Mouse (Mus musculus) midbrain, embryonic 11.5 days (tissue): Measurements from ENCODE around the gene Tmem107. TPM values are rescaled to one million over a fixed set of nuclear protein-coding genes. Genes with fewer than 3 reads are reported as not detected.

Source experiments
- ATAC-seq: fragments of 200-750 bp; cut with Nextera tagmentation; 2 replicates; pipeline ENCODE4 v1.8.0; 2017; ENCODE audit warnings: moderate TSS enrichment, moderate library complexity; ENCODE audit not compliant: low FRiP score
- DNase-seq: peaks from one replicate; pipeline ENCODE4 v3.0.0; 2015; ENCODE audit warnings: low spot score; ENCODE audit errors: missing footprints
- H3K27ac ChIP-seq: fragments of 300-500 bp; sonication (generic); 2 replicates; pipeline ENCODE4 v1.5.1; 2014; ENCODE audit warnings: low read depth, low read length
- H3K27me3 ChIP-seq: fragments of 300-500 bp; sonication (generic); 2 replicates; pipeline ENCODE4 v1.6.1; 2014; ENCODE audit warnings: mild to moderate bottlenecking, low read length, moderate library complexity, mixed read lengths; ENCODE audit not compliant: control insufficient read depth, insufficient read depth
- H3K36me3 ChIP-seq: fragments of 300-500 bp; sonication (generic); 2 replicates; pipeline ENCODE4 v1.6.1; 2014; ENCODE audit warnings: mild to moderate bottlenecking, low read length, moderate library complexity, mixed read lengths; ENCODE audit not compliant: control insufficient read depth, insufficient read depth
- H3K4me1 ChIP-seq: fragments of 300-500 bp; sonication (generic); 2 replicates; pipeline ENCODE4 v1.6.1; 2014; ENCODE audit warnings: low read length; ENCODE audit not compliant: control insufficient read depth, insufficient read depth
- H3K4me2 ChIP-seq: fragments of 300-500 bp; sonication (generic); 2 replicates; pipeline ENCODE4 v1.6.1; 2014; ENCODE audit warnings: mild to moderate bottlenecking, moderate library complexity
- H3K4me3 ChIP-seq: fragments of 300-500 bp; sonication (generic); 2 replicates; pipeline ENCODE4 v1.5.1; 2014; ENCODE audit warnings: low read depth, low read length
- H3K9ac ChIP-seq: fragments of 300-500 bp; sonication (generic); 2 replicates; pipeline ENCODE4 v1.6.1; 2014; ENCODE audit warnings: low read length
- H3K9me3 ChIP-seq: fragments of 300-500 bp; sonication (generic); 2 replicates; pipeline ENCODE4 v1.6.1; 2016; ENCODE audit warnings: low read length; ENCODE audit not compliant: control insufficient read depth
- WGBS: fragments of 180-500 bp; shearing (Covaris S2); extraction: QIAGEN DNeasy Blood & Tissue Kit; methylation state at CpG from one replicate; pipeline ENCODE4 v1.1.7; 2014; 5-methylcytosine and 5-hydroxymethylcytosine counted together
- polyA plus RNA-seq: library from polyadenylated mRNA; unstranded; fragments of >200 nt; fragmentation: Nextera tagmentation; extraction: Ambion mirVana; gene quantifications from 2 replicates; pipeline ENCODE4 v1.2.1, GENCODE M21; 2014

The Tmem107 gene
- polyA plus RNA-seq, 1 experiment from 2014 or later, result 57.7 TPM

GRCm38 (mm10) chr11:69037231-69038061, 33.2 kb upstream of the Tmem107 start:
- peak overlapping the region; percentile 56 for H3K4me2 ChIP-seq
- peak overlapping the region; percentile 86 for H3K9ac ChIP-seq
- H3K9me3 ChIP-seq, result no peaks in the 10 kb centered on the region
- H3K27ac ChIP-seq, result peak overlapping the region; percentile 21
- WGBS, result 1% methylated on average over 34 of the region's 34 CpGs
- peaks cover 21% of the 10 kb centered on the region for H3K4me1 ChIP-seq
- H3K27me3 ChIP-seq, result no peaks in the 10 kb centered on the region
- peak overlapping the region; percentile 74 for H3K4me3 ChIP-seq
- ATAC-seq (peak; percentile 48), DNase-seq (peak; percentile 100)
- peaks cover 5% of the 10 kb centered on the region; the same call in 1 of the 2 replicates for H3K36me3 ChIP-seq

- Histone ChIP-seq H3K9me3 (no peaks in the 10 kb centered on the region), H3K27me3 (no peaks in the 10 kb centered on the region), H3K4me2 (peak overlapping the region; percentile 10; the same call in 1 of the 2 replicates), H3K4me1 (peaks cover 21% of the 10 kb centered on the region), H3K27ac (no peak overlapping the region), H3K36me3 (peaks cover 5% of the 10 kb centered on the region; the same call in 1 of the 2 replicates), H3K4me3 (no peak overlapping the region), H3K9ac (no peak overlapping the region)
- ATAC-seq (no peak), DNase-seq (peak; percentile 88)
- 75% methylated on average over 5 of the region's 5 CpGs for WGBS
These were observed 32.4 kb upstream of the Tmem107 start for GRCm38 (mm10) chr11:69038173-69038572.

GRCm38 (mm10) chr11:69045531-69046394, 24.8 kb upstream of the Tmem107 start, which contains the start of gene Aurkb:
Gene Aurkb (plus strand): TSS chr11:69045647.
- H3K27ac ChIP-seq, result peak within 1 kb of the TSS; percentile 88
- ATAC-seq (peak; percentile 79), DNase-seq (peak; percentile 98)
- H3K9me3 ChIP-seq, result no peaks in the 10 kb centered on the region
- 1% methylated on average over 51 of the region's 54 CpGs for WGBS
- H3K4me3 ChIP-seq, result peak within 1 kb of the TSS; percentile 81
- H3K27me3 ChIP-seq, result no peaks in the 10 kb centered on the region
- peak within 1 kb of the TSS; percentile 92 for H3K9ac ChIP-seq
- H3K4me1 ChIP-seq, result peaks cover 15% of the 10 kb centered on the region
- H3K36me3 ChIP-seq, result peaks cover 8% of the 10 kb centered on the region
- peak within 1 kb of the TSS; percentile 82 for H3K4me2 ChIP-seq

- H3K9me3 ChIP-seq, result no peaks in the 10 kb centered on the region
- peak overlapping the region; percentile 82 for H3K4me2 ChIP-seq
- H3K4me1 ChIP-seq, result peaks cover 15% of the 10 kb centered on the region
- H3K27ac ChIP-seq, result 0 out of 2 replicates have a peak overlapping the region, but pooled peaks have one; percentile 88
- H3K27me3 ChIP-seq, result no peaks in the 10 kb centered on the region
- peaks cover 9% of the 10 kb centered on the region for H3K36me3 ChIP-seq
- H3K9ac ChIP-seq, result peak overlapping the region; percentile 92
- 22% methylated on average over 9 of the region's 9 CpGs for WGBS
- DNase-seq (no peak), ATAC-seq (no peak)
- peak overlapping the region; percentile 81 for H3K4me3 ChIP-seq
These were observed 24.2 kb upstream of the Tmem107 start for GRCm38 (mm10) chr11:69046395-69046774.

- H3K27me3 ChIP-seq, result no peaks in the 10 kb centered on the region
- no peaks in the 10 kb centered on the region for H3K9me3 ChIP-seq
- peaks cover 9% of the 10 kb centered on the region for H3K36me3 ChIP-seq
- H3K4me1 ChIP-seq, result peaks cover 15% of the 10 kb centered on the region
- H3K4me3 ChIP-seq, result no peak overlapping the region
- H3K9ac ChIP-seq, result no peak overlapping the region
- H3K27ac ChIP-seq, result no peak overlapping the region
- ATAC-seq (no peak), DNase-seq (no peak)
- WGBS, result 90% methylated on average over 12 of the region's 12 CpGs
- no peak overlapping the region; the same call in 1 of the 2 replicates for H3K4me2 ChIP-seq
These were observed 23.0 kb upstream of the Tmem107 start for GRCm38 (mm10) chr11:69047592-69047991.

- Histone ChIP-seq H3K36me3 (peaks cover 9% of the 10 kb centered on the region), H3K27me3 (no peaks in the 10 kb centered on the region), H3K27ac (no peak overlapping the region), H3K4me1 (peaks cover 15% of the 10 kb centered on the region), H3K9ac (no peak overlapping the region), H3K9me3 (no peaks in the 10 kb centered on the region), H3K4me3 (no peak overlapping the region), H3K4me2 (no peak overlapping the region)
- DNase-seq, result no peak
- 91% methylated on average over 14 of the region's 14 CpGs for WGBS
- ATAC-seq, result no peak
These were observed 22.5 kb upstream of the Tmem107 start for GRCm38 (mm10) chr11:69048151-69048550.

- H3K9me3 ChIP-seq, result no peaks in the 10 kb centered on the region
- DNase-seq (no peak), ATAC-seq (no peak)
- no peak overlapping the region for H3K27ac ChIP-seq
- H3K27me3 ChIP-seq, result no peaks in the 10 kb centered on the region
- H3K9ac ChIP-seq, result no peak overlapping the region
- H3K4me2 ChIP-seq, result no peak overlapping the region
- WGBS, result 88% methylated on average over 8 of the region's 8 CpGs
- peaks cover 13% of the 10 kb centered on the region for H3K36me3 ChIP-seq
- H3K4me1 ChIP-seq, result peaks cover 15% of the 10 kb centered on the region
- H3K4me3 ChIP-seq, result no peak overlapping the region
These were observed 19.9 kb upstream of the Tmem107 start for GRCm38 (mm10) chr11:69050748-69051147.

GRCm38 (mm10) chr11:69051771-69052170, 18.8 kb upstream of the Tmem107 start:
- Histone ChIP-seq H3K9ac (no peak overlapping the region), H3K4me3 (no peak overlapping the region), H3K4me2 (no peak overlapping the region), H3K36me3 (peaks cover 13% of the 10 kb centered on the region), H3K27me3 (no peaks in the 10 kb centered on the region), H3K9me3 (no peaks in the 10 kb centered on the region), H3K4me1 (peaks cover 8% of the 10 kb centered on the region), H3K27ac (no peak overlapping the region)
- ATAC-seq (no peak), DNase-seq (peak; percentile 76)
- WGBS, result 68% methylated on average over 4 of the region's 4 CpGs
